Mouse (Mus musculus) testis, postnatal 10 days (tissue): Measurements from ENCODE around the gene Tac1.
"Not testable (repeated sequence)": the region's sequence is repeated elsewhere in the genome, so short reads cannot be mapped to it uniquely, and the experiment has no call there.

Experiments
- DNase-seq: peaks from one replicate; pipeline ENCODE4 v3.0.0; 2021; ENCODE audit warnings: low spot score

Tac1 gene

DNA sequence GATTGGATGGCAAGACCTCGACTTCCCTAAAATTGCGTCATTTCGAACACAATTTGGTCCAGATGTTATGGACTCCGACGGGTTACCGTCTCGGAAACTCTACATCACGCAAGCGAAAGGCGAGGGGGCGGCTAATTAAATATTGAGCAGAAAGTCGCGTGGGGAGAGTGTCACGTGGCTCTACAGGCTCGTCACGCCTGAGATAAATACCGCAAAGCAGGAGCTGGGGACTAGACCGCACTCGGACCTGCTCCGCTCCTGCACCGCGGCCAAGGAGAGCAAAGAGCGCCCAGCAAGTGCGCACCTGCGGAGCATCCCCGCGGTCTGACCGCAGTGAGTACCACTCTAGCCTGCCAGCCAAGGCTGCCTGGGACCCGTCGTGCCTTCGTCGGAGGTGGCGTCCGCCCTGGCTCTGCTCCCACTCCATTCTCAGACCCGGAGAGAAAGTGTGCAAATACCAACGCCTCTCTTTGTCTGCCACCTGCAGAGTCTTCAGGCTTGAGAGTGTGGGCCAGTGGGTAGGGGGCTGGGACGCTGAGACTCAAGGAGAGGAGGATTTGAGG lies at the start of gene Tac1:
Gene Tac1, plus strand, starts transcription at position 51 of the 563 bp plus-strand sequence.
- no peak for DNase-seq

DNA sequence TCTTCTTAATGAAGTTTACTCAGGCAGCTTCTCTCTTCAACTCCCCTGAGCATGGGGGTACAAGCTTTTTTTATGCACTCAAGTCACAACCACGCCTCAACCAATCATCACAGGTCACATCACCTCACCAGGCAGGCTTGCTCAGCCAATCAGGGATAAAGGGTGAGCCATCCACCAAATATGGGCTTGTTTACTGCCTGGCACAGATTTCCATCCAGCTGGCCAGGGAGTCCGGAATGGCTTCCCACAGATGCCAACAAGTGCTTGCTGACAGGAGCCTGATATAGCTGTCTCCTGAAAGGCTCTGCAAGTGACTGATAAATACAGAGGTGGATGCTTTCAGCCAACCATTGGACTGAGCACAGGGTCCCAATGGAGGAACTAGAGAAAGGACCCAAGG lies 11.2 kb upstream of the Tac1 start:
- not testable (repeated sequence) for DNase-seq

DNA sequence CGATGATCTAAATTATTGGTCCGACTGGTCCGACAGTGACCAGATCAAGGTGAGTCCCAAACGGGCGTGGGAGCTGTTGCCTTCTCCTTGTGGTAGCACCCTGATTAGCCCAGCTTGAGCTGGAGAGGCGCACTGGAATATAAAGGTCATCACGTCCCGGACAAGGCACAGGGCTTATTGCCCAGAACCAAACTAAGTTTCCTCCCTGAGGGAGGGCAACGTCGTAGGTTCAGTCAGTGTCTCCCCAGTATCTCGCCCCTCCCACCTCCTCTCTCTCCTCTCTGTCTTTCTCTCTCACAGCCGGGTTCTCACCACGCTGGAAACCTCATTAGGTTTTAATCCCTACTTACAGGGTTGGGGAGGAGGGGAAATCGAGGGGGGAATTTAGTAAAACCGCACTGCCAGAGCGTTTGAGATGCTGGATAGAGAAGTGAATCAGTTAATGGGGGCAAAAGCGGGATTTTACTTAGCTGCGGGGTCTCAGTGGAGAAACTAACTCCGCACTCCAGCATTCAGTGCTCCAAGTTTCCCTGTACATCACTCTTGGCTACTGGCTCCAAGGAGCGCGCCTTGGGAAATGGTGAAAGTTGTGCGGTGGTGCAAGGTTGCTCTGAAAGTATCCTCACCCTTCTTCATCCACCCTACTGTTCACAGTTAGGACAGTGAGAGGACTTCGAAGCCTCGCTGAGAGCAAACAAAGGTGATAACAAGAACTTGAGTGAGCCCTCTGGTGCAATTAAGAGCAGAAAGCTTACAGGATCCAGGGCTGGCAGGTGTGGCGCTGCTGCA lies 1.2 kb downstream of the Tac1 start:
- no peak for DNase-seq

DNA sequence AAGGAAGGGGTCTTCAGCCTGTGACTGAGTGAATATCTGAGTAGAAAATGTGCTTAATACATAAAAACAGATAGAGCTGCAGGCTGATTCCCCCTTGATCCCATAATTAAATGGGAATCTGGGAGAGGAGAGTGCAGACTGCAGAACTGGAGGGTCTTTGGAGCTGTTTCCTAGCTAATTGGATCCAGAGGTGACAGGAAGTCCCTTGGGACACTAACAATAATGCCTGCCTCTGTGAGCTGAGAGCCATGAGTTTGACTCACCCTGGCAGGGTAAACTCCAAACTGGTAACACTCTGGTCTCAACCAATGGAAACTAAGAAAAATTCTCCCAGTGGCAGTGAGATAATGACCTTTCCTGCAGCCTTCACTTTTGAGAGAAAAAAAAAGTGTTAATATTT lies 3.5 kb downstream of the Tac1 start:
- DNase-seq: no peak

DNA sequence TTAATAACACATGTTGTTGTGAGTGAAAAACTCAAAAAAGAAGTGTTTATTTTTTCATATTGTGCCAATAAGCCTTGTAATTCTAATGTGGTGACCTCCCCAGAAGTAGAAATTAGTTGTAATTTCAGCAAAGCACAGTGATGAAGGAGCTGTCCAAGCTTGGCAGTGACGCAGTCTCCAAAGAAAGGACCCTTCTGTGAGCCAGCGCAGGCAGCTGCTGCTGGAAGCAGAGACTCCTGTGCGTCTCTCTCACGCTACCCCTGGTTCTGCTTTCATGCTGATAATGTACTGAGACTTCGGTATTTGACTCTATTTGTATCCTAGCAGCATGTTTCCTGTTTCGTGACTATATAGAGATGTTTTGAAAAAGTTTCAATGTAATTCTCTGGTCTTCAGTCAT lies 7.8 kb downstream of the Tac1 start:
- no peak for DNase-seq

DNA sequence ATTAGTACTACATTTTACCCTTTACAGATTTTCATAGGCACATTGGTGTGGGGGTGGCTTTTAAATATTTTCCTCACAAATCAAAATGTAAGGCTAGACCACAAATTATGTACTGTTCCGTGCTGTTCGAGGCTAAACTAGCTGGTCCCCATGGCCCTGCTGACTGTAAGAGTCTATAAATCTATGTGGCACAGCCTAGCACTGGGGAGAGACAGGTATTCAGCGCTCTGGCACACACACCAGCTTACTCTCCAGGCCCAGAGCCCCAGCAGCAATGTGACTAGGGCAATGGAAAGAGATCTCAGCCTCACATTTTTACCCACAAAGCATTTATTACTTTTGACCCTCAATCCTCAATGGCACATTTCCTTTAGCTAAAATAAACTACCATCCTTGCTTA lies 9.9 kb downstream of the Tac1 start:
- no peak for DNase-seq

DNA sequence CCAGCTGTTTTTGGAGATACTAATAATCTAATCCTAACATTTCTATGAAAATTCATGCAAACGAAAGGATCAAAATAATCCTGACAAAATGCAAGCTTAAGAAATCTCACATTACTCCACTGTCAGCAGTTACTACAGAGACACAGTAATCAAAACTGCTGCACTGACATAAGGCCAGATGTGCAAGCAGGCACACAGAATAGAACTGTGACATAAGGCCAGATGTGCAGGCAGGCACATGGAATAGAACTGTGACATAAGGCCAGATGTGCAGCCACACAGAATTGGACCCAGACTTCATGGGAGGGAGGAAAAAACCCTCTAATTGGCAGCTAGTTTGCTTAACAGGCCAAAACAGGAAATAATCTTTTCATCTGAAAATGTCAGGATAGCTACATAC lies 16.5 kb downstream of the Tac1 start:
- DNase-seq: no peak

DNA sequence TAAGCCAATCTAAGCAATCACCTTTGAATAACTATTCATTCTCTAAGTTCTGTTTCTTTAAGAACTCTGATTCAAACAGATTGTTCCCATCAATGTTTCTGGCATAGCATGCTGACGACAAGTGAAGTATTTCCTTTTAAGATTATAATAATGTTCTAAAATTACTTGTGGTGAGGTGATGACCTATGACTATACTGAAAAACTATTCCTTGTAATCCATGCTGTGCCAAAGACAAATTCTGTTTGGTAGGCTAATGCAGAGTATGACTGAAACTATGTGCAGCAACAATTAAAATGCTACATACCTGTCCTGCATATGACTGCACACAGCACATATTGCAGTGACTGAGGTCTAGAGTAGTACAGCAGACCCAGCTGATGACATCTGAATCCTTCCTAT lies 23.4 kb downstream of the Tac1 start:
- DNase-seq: no peak

DNA sequence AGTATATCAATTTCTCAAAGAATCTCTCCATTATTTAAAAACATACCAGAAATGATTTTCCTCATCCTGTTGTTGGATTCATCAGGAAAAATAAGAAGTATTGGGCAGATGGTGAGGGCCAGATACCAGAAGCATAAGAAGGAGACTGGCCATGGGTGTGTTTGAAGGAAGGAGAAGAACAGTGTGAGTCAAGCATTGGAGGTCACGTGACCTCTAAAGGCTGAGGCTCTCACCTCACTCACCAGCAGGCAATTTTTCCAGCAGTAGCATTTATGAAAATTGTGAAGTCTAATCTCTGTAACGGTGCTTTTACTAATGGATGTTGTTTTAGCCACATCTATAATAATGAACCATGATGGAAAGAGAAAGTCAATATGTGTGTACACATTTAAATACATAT lies 39.8 kb downstream of the Tac1 start:
- DNase-seq: no peak

DNA sequence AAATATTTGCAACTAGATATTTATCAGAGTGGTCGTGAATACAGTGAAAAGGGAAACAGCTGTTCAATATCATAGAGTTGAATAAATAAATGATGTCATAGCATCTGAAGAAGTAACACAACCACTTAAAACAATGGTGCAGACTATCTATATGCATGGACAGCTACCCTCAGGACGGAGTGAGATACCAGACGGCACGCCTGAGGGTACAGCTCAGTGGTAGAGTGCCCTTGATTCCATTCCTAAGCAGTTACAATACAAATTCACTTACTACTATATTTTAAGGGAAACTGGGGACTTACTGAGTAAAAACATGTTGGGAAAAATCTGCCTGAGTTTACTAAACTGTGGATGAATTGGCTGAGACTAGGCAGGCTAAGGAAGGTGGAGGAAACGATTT lies 43.7 kb downstream of the Tac1 start:
- no peak for DNase-seq

DNA sequence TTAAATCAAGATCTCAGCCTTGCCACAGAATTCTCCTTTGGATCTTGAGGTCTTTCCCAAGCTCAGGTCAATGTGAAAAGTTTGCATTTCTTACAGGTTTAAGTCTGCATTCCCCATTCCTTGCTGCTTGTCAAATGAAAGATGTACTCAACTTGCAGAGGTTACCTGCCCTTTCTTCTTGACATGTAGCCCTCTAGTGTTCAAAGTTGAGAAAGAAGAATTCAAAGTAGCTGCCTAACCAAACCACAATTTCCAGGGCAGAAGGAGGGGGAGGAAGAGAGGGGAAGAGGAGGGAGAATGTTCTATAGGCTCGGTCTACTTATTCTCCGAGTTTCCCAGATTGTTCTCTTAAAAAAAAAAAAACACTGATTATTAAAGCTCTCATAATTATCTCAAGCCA lies 45.5 kb downstream of the Tac1 start:
- no peak for DNase-seq

DNA sequence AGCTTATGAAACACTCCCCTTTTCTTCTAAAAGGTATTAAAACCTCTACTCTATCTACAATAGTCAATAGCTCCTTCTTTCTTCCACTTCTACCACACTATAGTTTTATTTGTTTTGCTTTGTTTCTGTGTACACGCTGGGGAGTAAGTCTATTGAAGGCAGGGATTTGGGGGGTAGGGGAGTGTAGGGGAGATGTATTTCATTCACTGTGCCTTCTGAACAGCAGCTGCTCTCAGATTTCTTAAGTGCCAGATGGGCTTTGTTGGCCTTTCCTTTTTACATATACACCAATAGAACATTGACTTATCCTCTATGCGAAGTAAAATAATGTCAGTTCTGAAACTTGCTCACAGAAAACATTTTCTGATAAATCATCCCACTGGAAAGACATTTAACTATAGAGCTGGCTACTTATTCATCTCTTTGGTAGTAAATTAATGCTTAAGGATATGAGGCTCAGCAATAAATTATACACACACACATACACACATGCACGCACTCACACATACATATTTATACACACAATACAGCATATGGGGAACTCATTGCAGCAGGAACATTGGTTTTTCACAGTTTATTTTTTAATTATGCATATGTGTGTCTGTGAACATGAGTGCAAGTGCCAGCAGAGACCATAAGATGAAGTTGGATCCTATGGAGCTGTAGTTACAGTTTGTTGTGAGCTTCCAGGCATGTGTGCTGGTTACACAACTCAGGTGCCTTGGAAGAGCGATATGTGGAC lies 46.8 kb downstream of the Tac1 start:
- DNase-seq: no peak

DNA sequence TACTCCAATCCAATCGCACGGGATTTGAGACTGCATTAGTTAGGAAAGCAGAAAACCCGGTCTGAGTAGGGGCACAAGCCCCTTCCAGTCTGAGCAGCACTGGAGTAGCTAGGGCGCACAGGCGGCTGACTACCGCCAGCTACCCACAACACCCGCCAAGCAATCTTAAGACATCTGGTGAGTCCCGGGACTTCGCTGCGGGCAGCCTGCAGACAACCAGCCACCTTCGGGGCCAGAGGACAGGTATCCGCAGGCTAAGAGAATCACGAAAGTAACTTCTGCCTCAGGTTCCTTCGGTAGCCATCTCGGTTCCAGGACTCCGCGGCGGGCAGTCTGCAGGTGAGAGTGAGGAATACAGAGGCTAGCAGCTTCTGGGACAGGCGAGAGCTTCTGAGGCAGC lies 59.0 kb downstream of the Tac1 start:
- not testable (repeated sequence) for DNase-seq
